Mouse (Mus musculus) adrenal gland (tissue): ENCODE measurements at regions not wholly inside any gene's neighbourhood (a gene's known extent, or its start where the extent isn't known, plus 50 kb on each side); places are given as distances from the start of the nearest gene placed in this dataset.

ENCODE experiments used
- intact Hi-C: fragments of 180-260 bp; cut with DNase I; formaldehyde crosslinking; loops from one replicate; pipeline ENCODE4 v1.15.1; 2025

DNA sequence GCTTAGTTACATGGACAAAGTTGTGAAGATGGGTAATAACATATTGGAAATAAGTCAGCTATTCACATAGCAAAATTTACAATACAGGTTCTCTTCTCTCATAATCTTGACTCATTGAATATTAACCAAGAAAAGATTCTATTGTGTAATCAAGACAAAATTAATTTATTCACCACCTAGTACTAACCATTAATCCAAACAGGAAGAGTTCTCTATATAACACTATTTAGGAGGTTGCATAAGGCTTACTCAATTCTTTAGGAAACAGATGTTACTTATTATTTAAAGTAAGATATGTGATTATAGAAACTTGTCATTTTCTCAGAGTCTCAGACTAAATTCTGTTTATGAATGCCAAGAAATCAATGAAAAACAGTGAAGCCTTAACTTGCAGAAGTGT lies 600.4 kb upstream of the Tusc1 start:
- intact Hi-C loops: no loop called here

DNA sequence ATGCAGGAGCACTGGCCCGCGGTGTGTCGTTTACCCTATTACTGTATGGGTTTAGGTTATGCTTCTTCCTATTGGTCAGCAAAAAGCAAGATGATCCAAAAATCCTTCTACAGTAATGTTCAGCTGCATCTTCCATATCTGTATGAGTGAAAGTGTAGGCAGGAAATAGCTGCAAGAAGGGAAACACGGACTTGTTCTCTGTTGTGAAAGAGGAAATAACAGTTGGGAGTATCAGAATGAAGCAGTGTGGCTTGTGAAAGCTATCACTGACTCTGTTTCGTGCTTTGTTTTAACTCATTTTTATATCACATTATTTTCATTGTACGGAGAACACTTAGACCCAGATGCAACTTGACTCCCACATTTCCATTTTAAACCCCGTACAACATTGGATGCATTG lies 591.8 kb upstream of the Tusc1 start:
- intact Hi-C loops: loop anchor here (5.0 kb wide), 1 partner anchor 75 kb away; no protein-coding TSS in a partner anchor

DNA sequence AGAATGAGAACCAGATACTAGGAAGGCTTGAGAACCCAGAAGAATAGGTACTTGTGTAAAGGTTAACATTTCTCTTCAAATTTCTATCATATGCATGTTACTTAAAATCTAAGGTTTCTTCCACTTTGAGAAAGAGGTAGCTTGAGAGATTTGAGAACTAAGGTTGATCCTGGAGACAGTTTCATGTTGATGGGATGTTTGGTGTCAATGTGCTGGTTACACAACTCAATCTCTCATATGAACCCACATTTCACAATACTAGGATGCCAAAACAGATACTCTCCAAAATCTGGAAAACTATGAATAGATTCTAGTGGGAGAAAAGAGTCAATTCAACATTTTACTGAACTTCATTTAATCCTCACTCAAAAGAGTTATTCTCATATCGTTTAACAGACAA lies 589.1 kb upstream of the Tusc1 start:
- intact Hi-C loops: no loop called here

DNA sequence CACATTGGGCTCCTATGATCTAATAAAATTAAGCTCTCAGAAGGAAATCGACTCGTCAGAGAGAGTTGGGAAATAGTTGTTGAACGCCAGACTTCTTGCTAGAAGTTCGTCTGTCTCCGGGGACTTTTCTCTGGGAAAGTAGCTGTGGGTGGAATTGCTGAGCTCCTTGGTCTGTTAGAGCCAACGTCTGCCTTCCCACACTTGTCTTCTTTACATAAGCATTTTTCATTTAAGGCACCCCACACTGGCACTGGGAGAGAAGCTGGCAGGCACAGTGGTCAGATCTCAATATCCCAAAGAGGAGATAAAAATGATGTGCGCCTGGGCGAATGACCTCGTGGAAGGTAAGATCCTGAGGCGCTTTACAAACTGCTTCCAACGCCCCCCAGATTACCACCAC lies 551.3 kb upstream of the Tusc1 start:
- intact Hi-C loops: no loop called here

DNA sequence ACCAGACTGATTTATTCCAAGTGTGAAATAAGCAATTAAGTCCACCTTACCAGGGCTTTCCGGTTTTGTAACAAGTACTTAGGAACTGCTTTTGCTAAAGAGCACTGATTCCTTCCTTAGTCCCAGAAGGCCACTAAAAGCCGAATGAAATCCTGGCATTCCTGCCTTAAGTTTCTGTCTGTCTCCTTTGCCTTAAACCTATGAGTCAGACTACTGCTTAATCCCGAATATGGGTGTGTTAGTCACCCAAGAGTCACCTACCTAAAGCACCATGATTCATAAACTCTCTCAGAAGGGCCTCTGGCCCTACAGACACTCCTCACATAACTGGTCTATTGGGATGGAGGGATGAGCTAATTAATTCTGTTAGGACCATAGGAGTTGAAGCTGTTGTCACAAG lies 546.0 kb upstream of the Tusc1 start:
- intact Hi-C loops: no loop called here

DNA sequence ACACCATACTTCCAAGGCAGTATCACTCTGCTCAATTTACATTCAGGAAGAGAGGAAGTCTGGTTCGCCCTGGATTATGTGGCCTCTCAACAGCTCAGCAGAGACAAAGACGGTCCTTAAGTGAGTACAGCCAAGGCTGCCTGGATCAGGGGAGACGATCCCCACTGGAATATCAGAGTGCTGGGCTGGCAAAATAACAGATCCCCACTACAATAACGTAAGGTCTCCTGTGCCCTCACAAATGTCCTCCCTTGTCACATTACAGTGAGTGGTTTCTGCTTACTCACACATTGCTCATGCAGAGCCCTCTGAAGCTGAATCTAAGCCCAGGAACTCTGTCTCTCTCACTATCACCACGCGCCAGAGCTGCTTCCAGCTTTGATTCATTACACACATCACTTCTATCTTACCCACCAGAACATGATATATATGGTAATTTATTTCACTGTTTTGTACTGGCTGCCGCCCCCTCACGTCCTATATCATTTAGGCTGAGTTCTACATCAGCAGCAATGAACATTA lies 544.1 kb upstream of the Tusc1 start:
- intact Hi-C loops: no loop called here

DNA sequence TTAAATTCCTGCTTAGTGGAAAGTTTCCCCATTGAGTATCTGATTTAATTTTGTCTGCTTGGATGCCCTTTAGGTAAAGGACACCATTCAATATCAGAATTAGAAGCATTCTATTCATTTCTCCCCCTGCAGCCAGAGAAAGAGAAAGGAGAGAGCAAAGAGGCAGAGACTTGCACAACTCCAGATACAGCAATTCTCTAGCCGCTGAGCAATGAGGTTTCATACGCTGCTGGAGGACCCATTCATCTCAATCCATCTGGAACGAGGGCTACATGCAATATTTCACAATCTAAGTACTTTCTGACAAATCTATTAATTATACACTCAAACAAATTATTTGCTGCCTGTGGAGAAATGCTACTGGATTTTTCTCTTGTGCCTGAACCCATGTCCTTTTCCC lies 538.0 kb upstream of the Tusc1 start:
- intact Hi-C loops: no loop called here

DNA sequence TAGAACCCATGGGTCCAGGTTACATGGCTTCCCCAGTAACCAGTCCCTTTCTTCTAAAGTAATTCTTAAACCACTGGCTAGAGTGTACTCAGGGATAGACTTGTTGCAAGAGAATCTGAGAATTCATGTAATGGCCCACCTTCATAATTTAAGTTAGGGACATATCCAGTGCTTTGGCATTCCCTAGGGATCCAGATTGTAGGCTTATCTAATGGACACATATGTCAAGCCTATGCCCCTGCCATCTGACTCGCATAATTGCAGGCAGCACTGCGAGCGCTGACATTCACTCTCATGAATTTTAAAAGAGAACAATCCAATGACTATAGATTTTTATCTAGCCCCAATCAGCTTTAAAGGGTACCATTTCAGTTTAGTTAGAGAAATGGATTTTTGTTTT lies 518.1 kb upstream of the Tusc1 start:
- intact Hi-C loops: no loop called here

DNA sequence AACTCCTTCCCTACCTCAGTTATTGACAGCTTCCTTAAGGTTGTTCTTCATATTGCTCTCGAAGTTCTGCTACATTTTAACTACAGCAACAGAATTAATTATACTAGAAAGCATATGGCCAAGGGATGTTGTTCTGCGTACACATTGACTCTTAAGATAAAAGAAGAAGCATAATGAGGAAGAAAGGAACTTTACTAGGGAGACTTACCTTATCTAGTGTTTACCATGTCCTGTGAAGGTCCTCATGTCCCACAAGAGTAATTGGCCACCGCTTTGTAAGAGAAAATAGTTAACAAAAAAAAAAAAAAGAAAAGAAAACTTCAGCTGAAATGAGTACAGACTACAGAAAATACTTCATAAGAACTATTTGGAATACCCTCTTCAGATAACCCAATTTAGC lies 513.9 kb upstream of the Tusc1 start:
- intact Hi-C loops: no loop called here

DNA sequence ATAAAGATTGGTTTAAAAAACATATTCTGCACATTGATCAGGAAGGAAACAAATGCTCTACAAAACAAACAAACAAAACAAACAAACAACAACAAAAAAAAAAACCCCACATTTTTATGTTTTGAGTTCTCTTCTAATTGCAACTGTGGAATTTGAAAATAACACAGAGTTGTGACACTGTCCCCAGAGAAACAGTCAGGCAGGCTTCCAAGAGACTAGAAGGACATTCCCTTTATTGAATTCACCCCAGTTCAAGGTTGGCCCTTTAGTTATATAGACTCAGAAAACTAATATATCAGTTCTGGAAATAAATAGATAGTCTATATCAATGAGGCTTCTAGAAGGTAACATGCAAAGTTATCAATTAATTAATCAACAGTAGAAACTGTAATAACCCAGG lies 495.4 kb upstream of the Tusc1 start:
- intact Hi-C loops: no loop called here

DNA sequence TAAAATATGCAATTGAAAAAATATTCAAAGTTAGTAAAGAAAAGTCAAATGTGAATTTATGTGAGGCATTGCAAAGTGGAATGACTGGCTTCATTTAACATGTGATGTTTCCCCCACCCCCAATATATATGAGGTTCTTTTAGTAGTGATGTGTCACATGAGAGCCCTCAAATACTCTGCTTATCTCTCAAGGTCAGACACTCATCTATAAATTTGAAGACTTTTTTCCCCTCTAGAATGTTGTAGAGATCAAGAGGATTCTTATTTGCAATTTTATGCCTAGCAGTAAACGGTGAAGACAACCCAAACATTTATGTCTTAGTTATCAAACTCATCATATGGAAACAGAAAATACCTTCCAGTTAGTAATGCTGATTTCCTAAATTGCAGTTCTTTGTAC lies 457.8 kb upstream of the Tusc1 start:
- intact Hi-C loops: no loop called here

DNA sequence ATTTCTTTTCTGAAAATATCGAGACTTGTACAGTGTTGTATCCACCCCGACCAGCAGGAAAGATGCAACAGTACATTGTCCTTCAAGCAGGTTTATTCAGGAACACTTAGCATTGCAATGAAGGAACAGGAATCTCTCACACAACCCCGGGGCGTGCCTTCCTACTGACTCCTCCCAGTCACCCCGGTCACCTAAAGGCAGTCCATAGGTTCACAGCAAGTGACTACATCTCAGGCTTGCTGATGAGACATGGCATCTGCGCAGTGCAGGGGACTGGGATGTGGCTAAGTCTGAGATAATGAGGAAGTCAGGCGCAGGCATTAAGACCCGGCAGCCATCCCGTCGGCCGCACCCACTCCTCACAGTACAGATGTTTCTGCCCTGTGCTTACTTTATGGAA lies 454.8 kb upstream of the Tusc1 start:
- intact Hi-C loops: no loop called here

DNA sequence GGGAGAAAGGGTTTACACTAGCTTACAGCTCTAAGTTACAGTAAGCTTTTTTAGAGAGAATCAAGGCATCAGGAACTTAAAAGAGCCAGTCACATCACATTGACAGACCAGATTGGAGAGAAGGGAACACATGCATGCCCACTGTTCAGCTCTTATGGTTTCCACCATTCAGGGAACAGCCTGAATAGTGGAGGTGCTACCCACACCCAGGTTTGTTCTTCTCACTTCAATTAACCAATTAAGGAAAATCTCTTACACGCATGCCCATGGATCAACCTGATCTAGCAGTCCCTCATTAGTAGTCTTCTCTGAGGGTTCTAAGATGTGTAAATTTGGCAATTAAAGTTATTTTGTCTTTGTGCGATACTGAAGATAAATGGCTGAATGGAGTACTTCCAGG lies 419.2 kb upstream of the Tusc1 start:
- intact Hi-C loops: no loop called here

DNA sequence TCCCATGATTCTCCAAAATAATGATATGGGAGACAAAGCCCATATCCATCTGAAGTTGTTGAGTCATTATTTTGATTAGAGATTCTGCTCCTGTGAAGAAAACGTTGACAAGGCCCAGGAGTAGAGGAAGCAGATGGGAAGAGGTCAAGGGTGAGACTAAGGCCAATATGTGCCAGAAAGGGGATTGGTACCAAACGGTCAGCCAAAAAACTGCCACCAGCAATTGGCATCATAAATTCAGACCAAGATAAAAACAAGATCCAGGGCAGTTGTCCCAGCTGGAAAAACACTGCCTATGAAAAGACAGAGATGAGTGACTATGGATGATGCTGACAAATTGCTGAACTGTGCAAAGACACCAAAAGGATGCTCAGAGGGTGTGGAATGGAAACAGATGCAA lies 411.0 kb upstream of the Tusc1 start:
- intact Hi-C loops: no loop called here

DNA sequence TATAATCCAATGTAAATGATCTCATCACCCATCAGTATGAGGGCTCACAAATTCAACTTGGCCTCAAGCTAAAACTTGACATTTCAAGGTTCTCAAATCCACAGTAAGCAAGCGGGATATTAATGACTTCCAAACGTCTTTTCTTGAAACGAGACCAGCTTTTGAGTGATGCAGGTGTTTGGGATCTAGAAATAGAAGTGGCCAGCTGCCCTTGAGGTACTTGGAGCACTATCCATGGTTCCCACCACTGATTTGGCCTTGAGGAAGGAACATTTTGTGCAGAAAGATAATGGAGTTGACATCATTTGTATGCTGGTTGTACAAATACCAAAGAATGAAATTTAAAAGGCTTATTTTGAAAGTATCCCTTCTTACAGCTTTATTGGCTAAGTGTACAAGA lies 378.4 kb upstream of the Tusc1 start:
- intact Hi-C loops: no loop called here

DNA sequence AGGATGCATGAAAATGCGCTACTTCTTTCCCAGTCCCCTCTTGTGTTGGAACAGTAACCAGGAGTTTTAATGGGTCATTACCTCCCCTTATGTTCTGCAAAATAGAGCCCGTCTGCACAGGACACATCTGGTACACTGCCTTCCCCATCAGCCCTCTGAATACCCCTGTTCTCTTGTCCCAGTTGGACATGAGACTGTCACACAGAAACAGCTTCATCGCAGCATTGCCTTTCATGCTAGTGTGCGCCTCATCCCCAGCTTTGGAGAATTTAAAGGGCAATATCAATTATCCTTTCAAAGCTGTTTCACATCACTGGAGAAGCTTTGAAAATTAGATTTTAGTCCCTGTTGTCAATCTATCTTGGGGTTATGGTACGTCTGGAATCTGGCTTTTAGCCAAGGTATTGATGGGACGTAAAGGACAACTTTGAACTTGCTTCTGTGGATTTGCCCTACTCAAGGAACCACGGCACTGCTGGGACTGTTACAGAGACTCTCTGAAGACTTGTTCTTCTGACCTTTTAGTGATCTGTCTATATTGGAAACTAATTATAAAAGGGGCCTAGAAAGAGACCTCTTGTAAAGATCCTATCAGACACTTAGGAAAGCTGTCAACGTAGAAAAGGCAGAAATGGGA lies 341.2 kb upstream of the Tusc1 start:
- intact Hi-C loops: no loop called here

DNA sequence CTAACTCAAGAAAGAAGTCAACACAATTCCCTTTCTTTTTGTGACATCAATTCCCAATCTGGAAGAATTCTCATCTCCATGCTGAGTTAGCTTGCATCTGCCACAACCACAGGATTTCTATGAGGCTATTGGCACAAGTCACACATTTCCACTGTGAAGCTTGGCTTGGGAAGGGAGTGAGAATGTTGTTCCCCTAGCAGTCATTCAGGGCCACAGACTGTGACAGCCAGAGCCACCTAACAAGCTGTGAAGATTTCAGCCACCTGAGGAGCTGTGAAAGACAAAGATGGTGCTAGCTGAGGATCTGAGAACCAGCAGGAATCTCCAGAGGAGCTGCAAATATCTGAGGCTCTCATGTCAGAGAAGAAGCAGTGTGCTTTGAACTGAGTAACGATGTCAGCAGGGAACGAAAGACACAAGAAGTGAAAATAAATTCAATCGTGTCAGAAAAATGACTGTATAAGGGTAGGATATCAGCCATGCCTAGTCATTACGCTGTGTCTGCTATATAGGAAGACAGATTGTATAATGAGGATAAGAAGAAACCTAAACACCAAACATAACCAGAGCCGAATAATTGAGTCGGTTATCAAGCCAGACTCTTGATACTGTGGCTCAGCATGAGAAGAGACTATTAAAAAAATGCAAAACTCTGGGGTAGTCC lies 340.6 kb upstream of the Tusc1 start:
- intact Hi-C loops: no loop called here

DNA sequence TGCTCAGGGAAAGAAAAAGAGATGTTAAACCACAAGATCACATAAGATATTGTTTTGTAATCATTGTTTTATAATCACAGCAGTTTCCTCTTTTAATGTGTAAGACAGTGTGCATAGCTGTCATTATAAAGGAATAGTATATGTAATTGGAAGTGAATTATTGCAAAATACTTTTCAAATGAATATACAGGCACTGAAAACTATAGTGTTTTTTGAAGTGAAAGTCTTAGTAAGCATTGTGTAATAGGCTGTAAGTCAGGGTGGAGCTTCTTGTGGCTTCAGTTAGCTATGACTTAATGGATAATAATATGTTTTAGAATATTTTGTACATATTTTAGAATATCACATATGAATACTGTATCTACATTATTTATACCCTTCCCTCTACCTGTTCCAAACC lies 333.7 kb upstream of the Tusc1 start:
- intact Hi-C loops: no loop called here

DNA sequence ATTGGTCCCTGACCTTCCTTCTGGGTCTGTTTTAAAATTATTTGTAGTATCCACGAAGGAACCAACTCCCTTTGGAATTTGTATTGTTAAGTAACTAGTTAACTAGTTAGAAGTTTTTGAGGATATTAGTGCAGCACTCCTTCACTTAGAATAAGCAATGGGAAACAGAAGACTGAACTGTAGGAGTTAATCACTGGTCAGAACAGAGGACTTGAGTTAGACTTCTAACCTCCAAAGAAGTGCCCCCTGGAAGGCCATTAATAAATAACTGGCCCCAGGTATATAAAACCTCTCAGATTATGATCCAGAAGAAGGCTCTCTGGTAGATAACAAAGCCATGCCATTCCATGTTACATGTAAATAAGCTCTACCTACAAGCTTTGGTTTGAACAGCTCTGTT lies 329.0 kb upstream of the Tusc1 start:
- intact Hi-C loops: no loop called here

DNA sequence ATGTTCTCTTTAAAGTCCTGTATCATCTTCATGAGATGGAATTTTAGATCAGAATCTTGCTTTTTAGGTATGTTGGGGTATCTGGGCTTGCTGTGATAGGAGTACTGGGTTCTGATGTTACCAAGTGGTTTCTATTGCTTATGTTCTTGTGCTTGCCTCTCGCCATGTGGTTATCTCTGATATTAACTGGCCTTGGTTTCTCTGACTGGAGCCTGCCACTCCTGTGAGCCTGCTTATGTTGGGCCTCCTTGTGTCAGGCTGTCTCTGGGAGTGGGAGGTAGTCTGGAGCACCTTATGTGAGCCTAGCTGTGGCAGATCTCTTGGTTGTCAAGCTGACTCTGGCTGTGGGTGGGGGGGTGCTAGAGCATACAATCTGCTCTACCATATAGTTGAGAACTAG lies 302.9 kb upstream of the Tusc1 start:
- intact Hi-C loops: no loop called here

DNA sequence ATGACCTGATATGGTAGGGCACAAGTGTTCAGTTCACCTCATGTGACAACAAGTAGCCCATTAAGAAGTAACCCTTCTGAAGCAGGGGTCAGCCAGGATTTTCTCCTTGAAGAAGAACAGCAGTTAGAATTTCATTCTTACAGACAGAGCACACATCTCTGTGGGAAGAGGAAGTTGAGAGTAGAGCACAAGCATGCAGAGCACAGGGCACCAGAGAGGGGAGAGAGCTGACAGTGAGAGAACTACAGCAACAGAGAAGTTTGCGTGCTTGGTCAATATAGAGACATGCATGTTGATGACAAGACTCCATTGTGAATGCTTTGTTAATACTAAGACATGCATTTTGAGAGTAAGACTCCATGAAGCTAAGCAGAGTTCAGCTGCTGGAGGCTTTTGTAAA lies 263.2 kb upstream of the Tusc1 start:
- intact Hi-C loops: no loop called here

DNA sequence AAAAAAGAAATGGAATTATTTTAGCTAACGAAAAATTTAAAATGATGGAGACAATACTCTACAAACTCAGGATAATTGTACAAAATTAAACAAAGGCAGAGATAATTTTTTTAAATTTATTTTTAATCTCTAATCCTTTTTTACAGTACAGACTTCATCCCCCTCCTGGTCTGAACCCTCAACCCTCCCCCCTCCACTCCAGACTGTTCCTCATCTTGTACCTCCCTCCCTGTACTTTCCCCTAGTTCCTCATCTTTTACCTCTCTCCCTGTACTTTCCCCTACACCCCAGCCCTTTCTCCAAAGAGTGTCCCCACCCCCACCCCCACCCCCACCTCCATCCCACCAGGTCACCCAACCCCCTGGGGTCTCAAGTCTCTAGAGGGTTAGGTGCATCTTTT lies 249.0 kb upstream of the Tusc1 start:
- intact Hi-C loops: no loop called here

DNA sequence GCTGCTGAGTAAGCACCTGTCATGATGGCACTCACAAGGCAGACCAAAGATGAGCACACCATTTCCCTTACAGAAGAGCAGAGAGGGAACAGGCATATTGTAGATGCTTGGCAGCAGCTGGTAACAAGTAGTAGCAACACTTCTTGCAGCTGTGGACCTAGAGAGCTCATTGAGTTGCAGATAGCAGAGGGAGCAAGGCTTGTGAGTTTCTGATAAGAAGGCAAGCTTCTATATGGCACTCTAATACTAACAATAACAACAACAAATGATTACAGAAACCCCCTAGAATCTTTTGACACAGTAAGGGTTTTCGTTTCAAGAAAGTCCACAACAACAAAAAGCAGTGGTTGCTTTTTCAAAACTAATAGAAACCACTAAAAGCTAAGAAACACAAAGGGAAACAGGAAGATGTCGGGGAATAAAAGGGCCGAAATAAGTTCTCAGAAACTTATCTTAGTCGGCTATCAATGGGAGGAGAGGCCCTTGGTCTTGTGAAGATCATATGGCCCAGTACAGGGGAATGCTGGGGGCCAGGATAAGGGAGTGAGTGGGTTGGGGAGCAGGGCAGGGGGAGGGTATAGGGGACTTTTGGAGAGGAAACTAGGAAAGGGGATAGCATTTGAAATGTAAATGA lies 248.5 kb upstream of the Tusc1 start:
- intact Hi-C loops: no loop called here
